Mouse (Mus musculus) CH12.LX (cell line): ENCODE data around the gene Mgat4c. TPM values are rescaled to one million over a fixed set of nuclear protein-coding genes. Genes with fewer than 3 reads are reported as not detected.
A peak's percentile ranks its signal among the peaks of the same experiment; 100 is the strongest.

Source experiments
- DNase-seq: peaks from one replicate; pipeline ENCODE4 v3.0.0-alpha.2; 2013; ENCODE audit errors: extremely low read depth
- H3K27ac ChIP-seq: 2 replicates; pipeline ENCODE4 v1.5.1; 2012; ENCODE audit warnings: low read depth, mild to moderate bottlenecking, control low read depth, moderate library complexity; ENCODE audit not compliant: insufficient read depth
- H3K27me3 ChIP-seq: replicated peaks from 2 replicates; pipeline ENCODE3; 2012; ENCODE audit warnings: inconsistent platforms
- H3K36me3 ChIP-seq, 2 experiments: replicated peaks in 1 of 2; 2 replicates each; pipeline versions ENCODE3 to v1.6.1; 2012; ENCODE audit warnings: inconsistent platforms in 1 of 2, low read length in 1 of 2, mild to moderate bottlenecking in 1 of 2, mixed read lengths in 1 of 2, moderate library complexity in 1 of 2; ENCODE audit not compliant: control insufficient read depth in 1 of 2, insufficient read depth in 1 of 2
- H3K4me1 ChIP-seq, 2 experiments: 2 replicates each; pipeline ENCODE4 v1.6.1; 2012; ENCODE audit warnings: inconsistent platforms in 1 of 2, moderate library complexity in 1 of 2; ENCODE audit not compliant: insufficient read depth in 2 of 2, control insufficient read depth in 1 of 2
- H3K4me2 ChIP-seq: 2 replicates; pipeline ENCODE4 v1.6.1; 2012; ENCODE audit warnings: low read depth, mild to moderate bottlenecking, control low read depth; ENCODE audit not compliant: poor library complexity, insufficient read depth, severe bottlenecking
- H3K4me3 ChIP-seq, 3 experiments: fragments of 150-350 bp in 1 of 3; sonication (generic) in 1 of 3; replicated peaks in 1 of 3; 2 replicates each; pipeline versions ENCODE3 to v1.5.1; 2011 to 2012; ENCODE audit warnings: low read depth in 2 of 3, low read length in 2 of 3, mild to moderate bottlenecking in 2 of 3, moderate library complexity in 2 of 3, control low read depth in 1 of 3, improper control_type of control experiment in 1 of 3, inconsistent platforms in 1 of 3, mixed read lengths in 1 of 3; ENCODE audit not compliant: poor library complexity in 1 of 3
- H3K79me2 ChIP-seq: replicated peaks from 2 replicates; pipeline ENCODE4 v1.6.1; 2012; ENCODE audit warnings: mild to moderate bottlenecking, moderate library complexity; ENCODE audit not compliant: control insufficient read depth, poor library complexity, insufficient read depth, severe bottlenecking; ENCODE audit errors: extremely low read depth
- H3K9ac ChIP-seq: 2 replicates; pipeline ENCODE4 v1.6.1; 2012; ENCODE audit warnings: low read depth, mild to moderate bottlenecking, control low read depth, moderate library complexity; ENCODE audit not compliant: insufficient read depth
- H3K9me3 ChIP-seq: replicated peaks from 2 replicates; pipeline ENCODE3; 2012; ENCODE audit warnings: low read length, inconsistent platforms, mixed read lengths
- BHLHE40 ChIP-seq: IDR thresholded peaks from 2 replicates; pipeline ENCODE4 v1.6.1; 2011; ENCODE audit warnings: mild to moderate bottlenecking, low read depth, low read length, improper control_type of control experiment
- CHD1 ChIP-seq: IDR thresholded peaks from 2 replicates; pipeline ENCODE4 v1.6.1; 2012; ENCODE audit warnings: low read depth, low read length, improper control_type of control experiment, inconsistent platforms
- CHD2 ChIP-seq: IDR thresholded peaks from 2 replicates; pipeline ENCODE4 v1.6.1; 2011; ENCODE audit warnings: low read length, improper control_type of control experiment
- CTCF ChIP-seq, 2 experiments: IDR thresholded peaks in 1 of 2; conservative IDR thresholded peaks in 1 of 2; 2 replicates each; pipeline ENCODE4 v1.5.1; 2011 to 2012; ENCODE audit warnings: low read depth in 2 of 2, low read length in 2 of 2, improper control_type of control experiment in 1 of 2, inconsistent platforms in 1 of 2, mild to moderate bottlenecking in 1 of 2, moderate library complexity in 1 of 2
- E2F4 ChIP-seq: IDR thresholded peaks from 2 replicates; pipeline ENCODE4 v1.6.1; 2011; ENCODE audit warnings: low read depth, low read length, improper control_type of control experiment; ENCODE audit not compliant: insufficient replicate concordance
- ELF1 ChIP-seq: IDR thresholded peaks from 2 replicates; pipeline ENCODE4 v1.6.1; 2014; ENCODE audit warnings: low read depth, mild to moderate bottlenecking, inconsistent platforms, low read length, improper control_type of control experiment
- EP300 ChIP-seq: IDR thresholded peaks from 2 replicates; pipeline ENCODE4 v1.6.1; 2011; ENCODE audit warnings: low read length, improper control_type of control experiment
- GABPA ChIP-seq: IDR thresholded peaks from 2 replicates; pipeline ENCODE4 v1.6.1; 2012; ENCODE audit warnings: low read depth, low read length, improper control_type of control experiment, inconsistent platforms; ENCODE audit not compliant: insufficient replicate concordance
- HCFC1 ChIP-seq: IDR thresholded peaks from 2 replicates; pipeline ENCODE4 v1.6.1; 2012; ENCODE audit warnings: low read depth, mild to moderate bottlenecking, inconsistent platforms, low read length, improper control_type of control experiment
- IRF4 ChIP-seq: IDR thresholded peaks from 2 replicates; pipeline ENCODE4 v1.6.1; 2014; ENCODE audit warnings: low read depth, mild to moderate bottlenecking, inconsistent platforms, low read length, improper control_type of control experiment
- JUN ChIP-seq: IDR thresholded peaks from 2 replicates; pipeline ENCODE4 v1.6.1; 2011; ENCODE audit warnings: low read depth, mild to moderate bottlenecking, low read length, improper control_type of control experiment, moderate library complexity; ENCODE audit not compliant: insufficient read depth
- MAFK ChIP-seq: IDR thresholded peaks from 2 replicates; pipeline ENCODE4 v1.6.1; 2011; ENCODE audit warnings: low read length, improper control_type of control experiment; ENCODE audit not compliant: insufficient replicate concordance
- MEF2A ChIP-seq: IDR thresholded peaks from 2 replicates; pipeline ENCODE4 v1.6.1; 2014; ENCODE audit warnings: low read depth, mild to moderate bottlenecking, inconsistent platforms, low read length, improper control_type of control experiment, borderline replicate concordance
- MXI1 ChIP-seq: IDR thresholded peaks from 2 replicates; pipeline ENCODE4 v1.6.1; 2011; ENCODE audit warnings: mild to moderate bottlenecking, low read depth, low read length, improper control_type of control experiment
- NELFE ChIP-seq: IDR thresholded peaks from 2 replicates; pipeline ENCODE4 v1.6.1; 2011; ENCODE audit warnings: low read depth, low read length, improper control_type of control experiment
- NRF1 ChIP-seq: IDR thresholded peaks from 2 replicates; pipeline ENCODE4 v1.6.1; 2014; ENCODE audit warnings: low read depth, mild to moderate bottlenecking, inconsistent platforms, low read length, improper control_type of control experiment, moderate library complexity
- PAX5 ChIP-seq: IDR thresholded peaks from 2 replicates; pipeline ENCODE4 v1.6.1; 2012; ENCODE audit warnings: low read length, inconsistent platforms, mixed read lengths
- POLR2AphosphoS2 ChIP-seq: IDR thresholded peaks from 2 replicates; pipeline ENCODE4 v1.6.1; 2011; ENCODE audit warnings: low read depth, low read length, improper control_type of control experiment
- RAD21 ChIP-seq: IDR thresholded peaks from 2 replicates; pipeline ENCODE4 v1.6.1; 2011; ENCODE audit warnings: low read depth, mild to moderate bottlenecking, low read length, improper control_type of control experiment, moderate library complexity
- RCOR1 ChIP-seq: conservative IDR thresholded peaks from 2 replicates; pipeline ENCODE4 v1.6.1; 2012; ENCODE audit warnings: low read depth, mild to moderate bottlenecking, inconsistent platforms, low read length, improper control_type of control experiment
- SMC3 ChIP-seq: IDR thresholded peaks from 2 replicates; pipeline ENCODE4 v1.6.1; 2011; ENCODE audit warnings: low read depth, low read length, improper control_type of control experiment
- UBTF ChIP-seq: IDR thresholded peaks from 2 replicates; pipeline ENCODE4 v1.6.1; 2012; ENCODE audit warnings: low read depth, mild to moderate bottlenecking, inconsistent platforms, low read length, improper control_type of control experiment, moderate library complexity
- USF1 ChIP-seq: IDR thresholded peaks from 2 replicates; pipeline ENCODE4 v1.6.1; 2014; ENCODE audit warnings: low read depth, mild to moderate bottlenecking, inconsistent platforms, low read length, improper control_type of control experiment
- ZC3H11A ChIP-seq: IDR thresholded peaks from 2 replicates; pipeline ENCODE4 v1.6.1; 2012; ENCODE audit warnings: low read depth, mild to moderate bottlenecking, inconsistent platforms, low read length, improper control_type of control experiment
- ZMIZ1 ChIP-seq: IDR thresholded peaks from 2 replicates; pipeline ENCODE4 v1.6.1; 2012; ENCODE audit warnings: low read depth, mild to moderate bottlenecking, inconsistent platforms, low read length, improper control_type of control experiment
- dilution Hi-C: fragments of 300-500 bp; cut with MboI; formaldehyde crosslinking; loops from 2 replicates; pipeline ENCODE4 v1.14.3; 2020; ENCODE audit warnings: low sequenced_read_pairs; ENCODE audit not compliant: extremely low pct_unique_long_range_greater_than_20kb, extremely low pct_ligation_motif_present
- in situ Hi-C: fragments of 300-500 bp; cut with MboI; formaldehyde crosslinking; loops from 3 replicates; pipeline ENCODE4 v1.14.3; 2019; ENCODE audit warnings: low sequenced_read_pairs, low pct_ligation_motif_present, low pct_unique_long_range_greater_than_20kb, mixed read lengths
- polyA plus RNA-seq: library from polyadenylated mRNA; unstranded; fragments of >175 nt; gene quantifications from 2 replicates; pipeline ENCODE4 v1.2.1, GENCODE M21; 2012; ENCODE audit warnings: low read depth; ENCODE audit not compliant: insufficient read length
- total RNA-seq, 2 experiments: library from RNA; depleted of rRNA; stranded (reverse); fragments of 300-350 nt in 1 of 2; fragments of >200 nt in 1 of 2; gene quantifications; 2 replicates each; pipeline ENCODE4 v1.2.3; 2012 to 2014

Mgat4c gene
- total RNA-seq (2012; rRNA removed) = not detected in 2 replicates
- not detected in 2 replicates for total RNA-seq (2014; rRNA removed)
- polyA plus RNA-seq = not detected in 2 replicates

- H3K27me3 ChIP-seq = no peaks in the 10 kb centered on the region
- H3K9me3 ChIP-seq = peaks cover 15% of the 10 kb centered on the region
- dilution Hi-C loops = no loop called here
- no peaks in the 10 kb centered on the region for H3K36me3 ChIP-seq
- no peak within 1 kb of the TSS for H3K4me3 ChIP-seq
- TF ChIP-seq ZMIZ1 (no peak), GABPA (no peak), HCFC1 (no peak), ZC3H11A (no peak), CHD1 (no peak), UBTF (no peak), ELF1 (no peak), POLR2AphosphoS2 (no peak), BHLHE40 (no peak), RCOR1 (no peak), NELFE (no peak), MEF2A (no peak), CTCF (conservative IDR thresholded peaks at IDR 0.05 in 1 of 2, IDR thresholded peaks at IDR 0.05 in 1 of 2; ENCODE audit: low read depth in 2 of 2, low read length in 2 of 2) (no peak), SMC3 (no peak), JUN (no peak), EP300 (no peak), PAX5 (no peak)
- no peak for DNase-seq
- H3K79me2 ChIP-seq = no peaks in the 10 kb centered on the region
- in situ Hi-C loops = no loop called here
- no peaks in the 10 kb centered on the region for H3K4me1 ChIP-seq
- H3K27ac ChIP-seq = no peak within 1 kb of the TSS
- no peak within 1 kb of the TSS for H3K9ac ChIP-seq
- H3K4me2 ChIP-seq = no peak within 1 kb of the TSS
These were observed at the start of gene Mgat4c for GRCm38 (mm10) chr10:101681437-101681912. TSS of gene Mgat4c (plus strand) at chr10:101681487.

DNA sequence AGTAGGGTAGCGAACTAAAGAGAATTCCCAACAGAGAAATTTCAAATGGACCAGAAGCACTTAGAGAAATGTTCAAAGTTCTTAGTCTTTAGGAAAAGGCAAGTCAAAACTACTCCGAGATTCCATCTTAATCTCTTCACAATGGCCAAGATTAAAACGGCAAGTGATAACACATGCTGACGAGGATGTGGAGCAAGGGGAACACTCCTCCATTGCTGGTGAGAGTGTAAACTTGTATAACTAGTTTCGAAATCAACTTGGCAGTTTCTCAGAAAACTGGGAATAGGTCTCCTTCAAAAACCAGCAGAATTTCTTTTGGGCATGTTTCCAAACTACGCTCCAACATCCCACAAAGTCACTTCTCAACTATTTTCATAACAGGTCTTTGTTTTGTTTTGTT lies 46.0 kb upstream of the Mgat4c start:
- no peak for DNase-seq
- no peaks in the 10 kb centered on the region for H3K36me3 ChIP-seq
- H3K27me3 ChIP-seq = no peaks in the 10 kb centered on the region
- H3K79me2 ChIP-seq = no peaks in the 10 kb centered on the region
- H3K9ac ChIP-seq = no peak overlapping the region
- in situ Hi-C loops = no loop called here
- TF ChIP-seq USF1 (no peak), NRF1 (no peak), E2F4 (no peak), RCOR1 (no peak), JUN (no peak), MEF2A (no peak), SMC3 (no peak), CHD2 (no peak), IRF4 (no peak), MAFK (no peak), RAD21 (no peak), MXI1 (no peak), PAX5 (no peak)
- TF ChIP-seq, all 38 proteins: peak for 0
- H3K4me3 ChIP-seq = peak overlapping the region in 2 of 3 experiments; percentile 23 to 24
- peak overlapping the region; percentile 75; the same call in 1 of the 2 replicates for H3K4me2 ChIP-seq
- H3K9me3 ChIP-seq = peaks cover 6% of the 10 kb centered on the region
- dilution Hi-C loops = no loop called here
- no peak overlapping the region for H3K27ac ChIP-seq
- no peaks in the 10 kb centered on the region for H3K4me1 ChIP-seq
